Mouse (Mus musculus) midbrain, postnatal 0 days (tissue): ENCODE results near the gene Maco1. TPM values are rescaled to one million over a fixed set of nuclear protein-coding genes. Genes with fewer than 3 reads are reported as not detected.
"Not testable (repeated sequence)": the region's sequence is repeated elsewhere in the genome, so short reads cannot be mapped to it uniquely, and the experiment has no call there.

Source experiments
- ATAC-seq: fragments of 200-750 bp; cut with Nextera tagmentation; 2 replicates; pipeline ENCODE4 v1.8.0; 2017; ENCODE audit warnings: moderate number of reproducible peaks, mild to moderate bottlenecking, moderate TSS enrichment, moderate library complexity; ENCODE audit not compliant: low FRiP score
- DNase-seq: peaks from one replicate; pipeline ENCODE4 v3.0.0-alpha.2; 2015; ENCODE audit warnings: low spot score
- H3K27ac ChIP-seq: fragments of 300-500 bp; sonication (generic); 2 replicates; pipeline ENCODE4 v1.5.1; 2014; ENCODE audit warnings: low read depth, mild to moderate bottlenecking, low read length, mixed read lengths
- H3K27me3 ChIP-seq: fragments of 300-500 bp; sonication (generic); 2 replicates; pipeline ENCODE4 v1.6.1; 2014; ENCODE audit warnings: low read length, control low read depth, mixed read lengths; ENCODE audit not compliant: insufficient read depth
- H3K36me3 ChIP-seq: fragments of 300-500 bp; sonication (generic); 2 replicates; pipeline ENCODE4 v1.6.1; 2014; ENCODE audit warnings: low read length, control low read depth, mixed read lengths; ENCODE audit not compliant: insufficient read depth
- H3K4me1 ChIP-seq: fragments of 300-500 bp; sonication (generic); 2 replicates; pipeline ENCODE4 v1.6.1; 2014; ENCODE audit warnings: mild to moderate bottlenecking, control low read depth, antibody characterized with exemption, low read length, mixed read lengths; ENCODE audit not compliant: insufficient read depth
- H3K4me2 ChIP-seq: fragments of 300-500 bp; sonication (generic); 2 replicates; pipeline ENCODE4 v1.6.1; 2014; ENCODE audit warnings: low read depth, mild to moderate bottlenecking, low read length, mixed read lengths; ENCODE audit not compliant: poor library complexity, severe bottlenecking
- H3K4me3 ChIP-seq: fragments of 300-500 bp; sonication (generic); 2 replicates; pipeline ENCODE4 v1.5.1; 2014; ENCODE audit warnings: low read depth, mild to moderate bottlenecking, low read length, moderate library complexity
- H3K9ac ChIP-seq: fragments of 300-500 bp; sonication (generic); replicated peaks from 2 replicates; pipeline ENCODE4 v1.6.1; 2014; ENCODE audit warnings: mild to moderate bottlenecking, low read length, moderate library complexity, mixed read lengths; ENCODE audit not compliant: poor library complexity, severe bottlenecking
- H3K9me3 ChIP-seq: fragments of 300-500 bp; sonication (generic); 2 replicates; pipeline ENCODE4 v1.6.1; 2016; ENCODE audit warnings: low read length, control low read depth
- CTCF ChIP-seq: IDR thresholded peaks from 2 replicates; pipeline ENCODE4 v1.5.1; 2016; ENCODE audit warnings: antibody characterized with exemption, mild to moderate bottlenecking
- WGBS: fragments of 180-500 bp; shearing (Covaris S2); extraction: QIAGEN DNeasy Blood & Tissue Kit; methylation state at CpG from one replicate; pipeline ENCODE4 v1.1.7; 2014; 5-methylcytosine and 5-hydroxymethylcytosine counted together
- polyA plus RNA-seq: library from polyadenylated mRNA; unstranded; fragments of >200 nt; fragmentation: Nextera tagmentation; extraction: Ambion mirVana; gene quantifications from 2 replicates; pipeline ENCODE4 v1.2.1, GENCODE M21; 2015
- total RNA-seq: library from RNA; depleted of rRNA; stranded (reverse); fragments of >200 nt; gene quantifications from 2 replicates; pipeline ENCODE4 v1.2.3, GENCODE M21; 2014

Gene Maco1
- total and polyA plus RNA-seq, 2 experiments from 2014 or later, result 62.8 to 79.1 TPM

DNA sequence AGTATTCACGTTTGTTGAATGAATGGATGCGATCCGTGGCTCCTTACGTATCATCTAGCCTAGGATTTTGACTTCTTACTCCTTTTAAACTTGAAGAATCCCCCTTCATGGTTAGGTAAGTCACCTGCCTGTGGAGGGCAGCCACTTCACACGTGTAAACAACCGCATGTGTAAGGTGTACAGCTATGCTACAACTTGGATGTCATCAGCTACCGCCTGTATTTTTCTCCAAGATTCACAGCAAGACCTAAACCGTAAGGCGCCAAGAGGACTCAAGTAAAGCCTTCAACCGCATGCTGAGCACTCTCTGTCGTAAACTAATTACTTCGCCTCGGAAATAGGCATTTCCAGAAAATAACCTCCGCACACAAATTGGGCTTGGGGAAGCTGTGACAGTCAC is 1.3 kb downstream of the Maco1 start:
- H3K27ac ChIP-seq, result no peak overlapping the region; the same call in 1 of the 2 replicates
- H3K27me3 ChIP-seq, result no peaks in the 10 kb centered on the region
- H3K4me3 ChIP-seq, result peak overlapping the region; percentile 99
- no peaks in the 10 kb centered on the region for H3K36me3 ChIP-seq
- H3K4me1 ChIP-seq, result peaks cover 16% of the 10 kb centered on the region; the same call in 1 of the 2 replicates
- H3K9me3 ChIP-seq, result no peaks in the 10 kb centered on the region
- peak; percentile 17 for DNase-seq
- 6% methylated on average over 14 of the region's 14 CpGs for WGBS
- no peak for ATAC-seq
- H3K4me2 ChIP-seq, result peak overlapping the region; percentile 75
- peak overlapping the region; percentile 97 for H3K9ac ChIP-seq
- no peak for TF ChIP-seq CTCF

- Histone ChIP-seq H3K36me3 (no peaks in the 10 kb centered on the region), H3K27ac (no peak overlapping the region), H3K9ac (no peak overlapping the region), H3K27me3 (no peaks in the 10 kb centered on the region), H3K4me3 (peak overlapping the region; percentile 99), H3K4me2 (peak overlapping the region; percentile 75), H3K4me1 (peaks cover 16% of the 10 kb centered on the region; the same call in 1 of the 2 replicates), H3K9me3 (no peaks in the 10 kb centered on the region)
- ATAC-seq, result no peak
- 42% methylated on average over 2 of the region's 2 CpGs for WGBS
- no peak for DNase-seq
- no peak for TF ChIP-seq CTCF
Observed at GRCm38 (mm10) chr4:134851236-134851635, 1.9 kb downstream of the Maco1 start.

GRCm38 (mm10) chr4:134850551-134850950 is 2.6 kb downstream of the Maco1 start:
- no peak overlapping the region for H3K4me3 ChIP-seq
- no peaks in the 10 kb centered on the region for H3K36me3 ChIP-seq
- H3K9ac ChIP-seq, result no peak overlapping the region
- H3K4me2 ChIP-seq, result peak overlapping the region; percentile 75
- H3K4me1 ChIP-seq, result peaks cover 16% of the 10 kb centered on the region; the same call in 1 of the 2 replicates
- no peak overlapping the region for H3K27ac ChIP-seq
- TF ChIP-seq CTCF, result no peak
- H3K9me3 ChIP-seq, result no peaks in the 10 kb centered on the region
- DNase-seq (no peak), ATAC-seq (no peak)
- 59% methylated on average over 4 of the region's 4 CpGs for WGBS
- H3K27me3 ChIP-seq, result no peaks in the 10 kb centered on the region

DNA sequence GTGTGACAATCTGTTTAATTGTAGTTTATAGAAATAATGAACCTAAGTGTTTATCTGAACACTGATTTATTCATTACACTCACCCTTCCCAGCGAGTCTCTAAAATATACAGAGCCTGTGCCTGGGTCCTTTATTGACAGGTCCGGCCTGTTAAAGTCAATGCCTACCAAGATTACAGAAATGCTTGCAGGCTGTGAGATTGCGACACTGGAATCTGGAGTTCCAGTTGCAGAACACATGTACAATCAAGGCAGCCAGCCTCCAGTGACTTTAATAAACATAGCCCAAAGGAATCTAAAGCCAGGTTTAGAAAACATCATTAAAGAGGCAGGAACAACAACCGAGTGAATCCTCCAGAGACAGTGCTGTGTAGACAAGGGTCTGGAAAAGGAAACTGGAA is 5.6 kb downstream of the Maco1 start:
- ATAC-seq (no peak), DNase-seq (no peak)
- H3K9me3 ChIP-seq, result no peaks in the 10 kb centered on the region
- no peaks in the 10 kb centered on the region for H3K36me3 ChIP-seq
- no peak overlapping the region for H3K27ac ChIP-seq
- no peak overlapping the region for H3K4me2 ChIP-seq
- TF ChIP-seq CTCF, result no peak
- WGBS, result 78% methylated on average over 4 of the region's 4 CpGs
- no peaks in the 10 kb centered on the region for H3K27me3 ChIP-seq
- peaks cover 16% of the 10 kb centered on the region; the same call in 1 of the 2 replicates for H3K4me1 ChIP-seq
- no peak overlapping the region for H3K4me3 ChIP-seq
- H3K9ac ChIP-seq, result no peak overlapping the region

DNA sequence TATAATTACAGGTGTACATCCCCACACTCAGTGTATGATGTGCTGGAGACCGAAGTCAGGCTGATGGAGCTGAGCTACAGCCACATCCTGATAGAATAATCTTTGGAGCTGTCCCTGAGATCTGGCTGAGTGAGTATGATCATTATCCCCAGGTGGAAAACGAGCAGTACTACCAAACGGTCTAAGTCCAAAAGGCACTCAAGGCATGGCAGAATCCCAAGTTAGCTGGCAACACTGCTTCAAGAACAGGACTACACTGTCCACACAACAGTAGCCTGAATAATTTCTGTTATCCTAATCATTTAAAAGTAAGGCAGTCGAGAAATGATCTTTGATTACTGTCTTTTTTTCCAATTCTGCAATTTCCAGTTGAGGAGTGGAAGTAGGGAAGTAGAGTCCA is 9.6 kb downstream of the Maco1 start:
- Histone ChIP-seq H3K9ac (no peak overlapping the region), H3K27ac (no peak overlapping the region), H3K4me3 (no peak overlapping the region), H3K9me3 (no peaks in the 10 kb centered on the region), H3K4me2 (no peak overlapping the region), H3K4me1 (no peaks in the 10 kb centered on the region), H3K36me3 (no peaks in the 10 kb centered on the region), H3K27me3 (no peaks in the 10 kb centered on the region)
- DNase-seq, result no peak
- ATAC-seq, result no peak
- WGBS, result 88% methylated on average over 4 of the region's 4 CpGs
- TF ChIP-seq CTCF, result no peak

GRCm38 (mm10) chr4:134840231-134840630 is 12.9 kb downstream of the Maco1 start:
- H3K4me1 ChIP-seq, result no peaks in the 10 kb centered on the region
- no peak overlapping the region for H3K9ac ChIP-seq
- no peaks in the 10 kb centered on the region for H3K9me3 ChIP-seq
- peaks cover 10% of the 10 kb centered on the region; the same call in 1 of the 2 replicates for H3K36me3 ChIP-seq
- WGBS, result 97% methylated on average over 1 of the region's 1 CpGs
- no peak overlapping the region for H3K4me3 ChIP-seq
- DNase-seq (no peak), ATAC-seq (no peak)
- no peak for TF ChIP-seq CTCF
- no peak overlapping the region for H3K27ac ChIP-seq
- H3K27me3 ChIP-seq, result no peaks in the 10 kb centered on the region
- H3K4me2 ChIP-seq, result no peak overlapping the region

DNA sequence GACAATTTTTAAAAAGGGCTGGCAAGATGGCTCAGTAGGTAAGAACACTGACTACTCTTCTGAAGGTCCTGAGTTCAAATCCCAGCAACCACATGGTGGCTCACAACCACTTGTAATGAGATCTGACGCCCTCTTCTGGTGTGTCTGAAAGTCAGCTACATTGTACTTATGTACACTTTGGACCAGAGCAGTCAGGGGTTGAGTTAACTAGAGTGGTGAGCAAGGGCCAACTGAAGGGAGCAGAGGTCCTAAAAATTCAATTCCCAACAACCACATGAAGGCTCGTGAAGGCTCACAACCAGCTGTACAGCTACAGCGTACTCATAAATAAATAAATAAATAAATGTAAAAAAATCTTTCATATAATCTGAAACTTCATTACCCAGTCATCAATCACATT is 14.4 kb downstream of the Maco1 start:
- not testable (repeated sequence) for H3K4me3 ChIP-seq, DNase-seq, H3K27me3 ChIP-seq, H3K27ac ChIP-seq, H3K36me3 ChIP-seq, H3K9ac ChIP-seq, ATAC-seq, H3K4me2 ChIP-seq, H3K4me1 ChIP-seq, H3K9me3 ChIP-seq
- WGBS, result 88% methylated on average over 3 of the region's 3 CpGs
